Mouse (Mus musculus): ENCODE measurements around the gene Pparg.

Pparg gene

DNA sequence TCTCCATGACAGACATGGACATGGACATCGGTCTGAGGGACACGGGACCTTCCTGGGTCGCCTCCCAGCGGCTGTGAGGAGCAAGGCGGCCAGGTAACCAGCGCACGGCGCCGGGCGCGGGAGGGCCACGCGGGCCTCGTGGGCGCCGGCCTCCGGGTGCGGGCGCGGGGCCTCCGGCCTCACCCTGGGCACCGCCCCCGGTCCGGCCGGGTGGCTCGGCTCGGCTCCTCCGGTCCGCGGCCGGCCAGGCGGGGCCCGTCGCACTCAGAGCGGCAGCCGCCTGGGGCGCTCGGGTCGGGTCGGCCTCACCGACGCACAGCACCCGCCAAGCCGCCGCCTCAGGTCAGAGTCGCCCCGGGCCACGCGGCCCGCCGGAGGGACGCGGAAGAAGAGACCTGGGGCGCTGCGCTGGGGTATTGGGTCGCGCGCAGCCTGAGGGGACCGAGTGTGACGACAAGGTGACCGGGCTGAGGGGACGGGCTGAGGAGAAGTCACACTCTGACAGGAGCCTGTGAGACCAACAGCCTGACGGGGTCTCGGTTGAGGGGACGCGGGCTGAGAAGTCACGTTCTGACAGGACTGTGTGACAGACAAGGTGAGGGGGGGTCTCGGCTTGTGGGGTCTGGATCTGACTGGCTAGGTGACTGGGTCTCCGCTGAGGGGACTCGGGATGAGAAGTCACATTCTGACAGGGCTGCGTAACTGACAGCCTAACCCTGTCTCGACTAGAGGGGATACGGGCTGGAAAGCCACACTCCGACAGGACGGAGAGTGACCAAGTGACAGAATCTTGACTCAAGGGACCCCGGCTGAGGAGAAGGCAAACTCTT lies at the start of gene Pparg:
Gene Pparg, plus strand, starts transcription at position 176 of the 830 bp plus-strand sequence.
- in situ Hi-C loops (cut with MboI; ENCODE audit: low pct_unique_long_range_greater_than_20kb in 1 of 2, low sequenced_read_pairs in 2 of 2, unreplicated experiment in 1 of 2), result no loop called here

DNA sequence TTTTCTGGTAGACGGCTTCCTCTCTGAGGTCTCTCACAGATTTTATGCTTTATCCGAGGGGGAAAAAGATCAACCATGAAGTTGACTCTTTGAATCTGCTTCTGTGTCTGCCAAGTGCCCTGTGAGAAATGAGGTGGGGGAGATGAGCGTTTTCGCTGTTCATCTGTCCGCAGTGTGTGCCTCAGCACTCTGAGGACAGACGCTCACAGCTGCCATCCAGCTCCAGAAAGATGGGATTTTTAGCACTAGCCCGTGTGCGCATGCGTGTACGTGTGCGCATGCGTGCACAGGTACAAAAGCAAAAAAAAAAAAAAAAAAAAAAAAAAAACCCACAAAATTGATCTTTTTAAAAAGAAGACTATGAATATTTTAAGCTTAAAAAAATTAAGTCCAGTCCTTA lies 48.0 kb upstream of the Pparg start:
- in situ Hi-C loops (cut with MboI; ENCODE audit: low pct_unique_long_range_greater_than_20kb in 1 of 2, low sequenced_read_pairs in 2 of 2, unreplicated experiment in 1 of 2), result no loop called here

DNA sequence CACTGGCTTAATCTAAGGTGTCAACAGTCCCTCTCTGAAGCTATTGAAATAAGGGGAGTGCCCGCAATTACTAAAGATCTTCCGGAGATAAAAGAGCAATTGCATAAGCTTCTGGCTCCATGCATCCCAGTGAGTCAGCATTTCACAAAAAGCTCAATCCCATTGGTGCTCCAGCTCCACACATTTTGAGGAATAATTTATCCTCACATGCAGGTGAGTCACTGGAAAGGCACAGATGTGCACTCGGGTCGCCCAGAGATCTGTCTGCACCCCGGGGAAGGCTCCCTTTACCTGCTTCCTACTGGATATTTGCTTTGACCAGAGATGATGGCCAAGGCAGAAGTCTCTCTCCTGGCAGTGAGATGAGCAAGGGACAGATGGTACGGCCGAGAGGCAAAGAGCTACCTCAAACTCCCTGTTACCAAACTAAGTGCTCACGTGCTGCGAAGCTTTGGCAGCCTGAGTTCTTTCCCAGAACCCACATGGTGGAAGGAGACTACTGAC lies 47.5 kb upstream of the Pparg start:
- in situ Hi-C loops (cut with MboI; ENCODE audit: low pct_unique_long_range_greater_than_20kb in 1 of 2, low sequenced_read_pairs in 2 of 2, unreplicated experiment in 1 of 2), result no loop called here

DNA sequence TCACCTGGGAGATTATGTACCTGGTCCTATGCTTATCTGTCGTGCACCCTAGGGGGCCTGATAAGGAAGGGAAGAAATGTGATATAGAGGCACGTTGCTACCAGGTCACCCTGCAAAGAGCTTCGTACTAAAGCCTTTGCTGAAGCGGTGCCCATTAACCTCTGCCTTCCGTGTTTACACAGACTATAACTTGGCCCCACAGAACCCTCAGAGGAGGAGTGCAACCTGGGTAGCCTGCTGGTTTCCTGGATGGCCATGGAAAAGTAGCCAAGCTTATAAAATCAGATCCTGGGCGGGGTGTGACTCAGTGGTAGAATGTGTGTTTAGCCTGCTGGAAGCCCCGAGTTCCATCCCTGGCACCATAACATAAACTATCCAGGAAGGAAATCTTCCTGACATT lies 46.8 kb upstream of the Pparg start:
- in situ Hi-C loops (cut with MboI; ENCODE audit: low pct_unique_long_range_greater_than_20kb in 1 of 2, low sequenced_read_pairs in 2 of 2, unreplicated experiment in 1 of 2), result no loop called here

DNA sequence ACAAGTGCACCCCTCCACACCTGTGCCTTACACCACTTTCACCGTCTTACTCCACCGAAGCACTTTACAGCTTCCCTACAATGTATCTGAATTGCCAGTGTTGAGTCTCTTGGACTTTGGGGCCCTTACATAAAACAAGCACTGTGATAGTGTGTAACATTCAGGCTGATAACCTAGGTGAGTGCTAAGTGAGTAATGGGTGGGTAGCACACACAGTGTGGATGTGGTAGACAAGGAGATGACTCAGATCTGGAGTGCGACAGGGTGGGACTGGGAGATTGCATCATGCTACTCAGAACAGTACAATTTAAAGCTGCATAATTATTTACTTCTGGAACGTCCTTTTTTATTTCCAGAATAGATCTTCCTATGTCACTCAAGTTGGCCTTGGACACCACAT lies 45.0 kb upstream of the Pparg start:
- in situ Hi-C loops (cut with MboI; ENCODE audit: low pct_unique_long_range_greater_than_20kb in 1 of 2, low sequenced_read_pairs in 2 of 2, unreplicated experiment in 1 of 2), result no loop called here

DNA sequence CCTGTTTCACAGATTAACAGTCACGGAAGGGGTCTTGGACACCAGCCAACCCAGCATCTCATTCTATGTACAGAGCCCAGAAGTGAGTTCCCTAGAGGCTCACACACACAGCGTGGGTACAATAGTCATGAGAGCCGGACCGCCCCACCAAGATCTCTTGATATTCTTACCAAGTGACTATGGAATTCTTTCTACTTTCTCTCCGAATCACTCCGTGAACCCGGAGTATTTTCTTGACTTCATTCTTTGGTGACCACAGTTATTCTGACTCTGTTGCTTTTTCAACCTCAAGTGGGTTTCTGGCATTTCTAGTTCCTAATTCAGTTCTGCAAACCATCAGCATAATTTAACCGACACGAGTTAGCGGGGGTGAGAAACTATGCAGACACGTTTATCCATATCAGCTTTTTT lies 43.9 kb upstream of the Pparg start:
- in situ Hi-C loops (cut with MboI; ENCODE audit: low pct_unique_long_range_greater_than_20kb in 1 of 2, low sequenced_read_pairs in 2 of 2, unreplicated experiment in 1 of 2), result no loop called here

DNA sequence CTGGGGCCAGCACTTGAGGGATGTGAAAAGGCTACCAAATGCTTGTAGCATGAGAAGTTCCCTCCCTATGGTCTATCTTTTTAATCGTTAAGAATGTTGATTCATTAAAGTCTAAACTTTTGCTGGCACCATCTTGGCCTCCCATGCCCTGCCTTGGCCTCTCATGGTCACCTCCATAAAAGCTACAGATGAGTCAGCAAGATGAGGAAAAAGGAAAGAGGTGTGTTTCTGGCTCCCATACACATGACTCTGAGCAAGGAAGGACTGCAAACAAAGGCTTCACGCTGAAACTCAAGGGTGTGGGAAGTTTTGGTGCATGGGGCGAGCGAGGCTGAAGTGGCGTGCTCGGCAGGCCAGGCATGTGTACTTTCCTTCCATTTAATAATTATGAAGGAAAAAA lies 41.9 kb upstream of the Pparg start:
- in situ Hi-C loops (cut with MboI; ENCODE audit: low pct_unique_long_range_greater_than_20kb in 1 of 2, low sequenced_read_pairs in 2 of 2, unreplicated experiment in 1 of 2), result no loop called here

DNA sequence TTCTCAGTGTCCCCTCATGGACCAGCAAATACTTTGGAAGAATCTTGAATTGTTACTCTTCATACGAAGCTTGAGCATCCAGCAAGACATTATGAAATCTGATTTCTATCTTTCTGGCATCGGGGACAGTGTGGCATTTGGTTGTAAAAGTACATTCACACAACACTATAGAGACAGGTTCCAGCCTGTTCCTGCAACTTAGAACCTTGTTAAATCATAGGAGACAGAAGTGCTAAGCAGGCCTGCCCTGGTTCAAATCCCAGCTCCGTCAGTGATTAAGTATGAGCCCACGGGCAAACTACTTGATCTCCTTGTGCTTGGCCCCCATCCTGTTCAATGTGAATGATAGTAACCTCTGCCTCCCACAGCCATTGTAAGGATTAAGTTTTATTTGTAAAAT lies 41.1 kb upstream of the Pparg start:
- in situ Hi-C loops (cut with MboI; ENCODE audit: low pct_unique_long_range_greater_than_20kb in 1 of 2, low sequenced_read_pairs in 2 of 2, unreplicated experiment in 1 of 2), result no loop called here

DNA sequence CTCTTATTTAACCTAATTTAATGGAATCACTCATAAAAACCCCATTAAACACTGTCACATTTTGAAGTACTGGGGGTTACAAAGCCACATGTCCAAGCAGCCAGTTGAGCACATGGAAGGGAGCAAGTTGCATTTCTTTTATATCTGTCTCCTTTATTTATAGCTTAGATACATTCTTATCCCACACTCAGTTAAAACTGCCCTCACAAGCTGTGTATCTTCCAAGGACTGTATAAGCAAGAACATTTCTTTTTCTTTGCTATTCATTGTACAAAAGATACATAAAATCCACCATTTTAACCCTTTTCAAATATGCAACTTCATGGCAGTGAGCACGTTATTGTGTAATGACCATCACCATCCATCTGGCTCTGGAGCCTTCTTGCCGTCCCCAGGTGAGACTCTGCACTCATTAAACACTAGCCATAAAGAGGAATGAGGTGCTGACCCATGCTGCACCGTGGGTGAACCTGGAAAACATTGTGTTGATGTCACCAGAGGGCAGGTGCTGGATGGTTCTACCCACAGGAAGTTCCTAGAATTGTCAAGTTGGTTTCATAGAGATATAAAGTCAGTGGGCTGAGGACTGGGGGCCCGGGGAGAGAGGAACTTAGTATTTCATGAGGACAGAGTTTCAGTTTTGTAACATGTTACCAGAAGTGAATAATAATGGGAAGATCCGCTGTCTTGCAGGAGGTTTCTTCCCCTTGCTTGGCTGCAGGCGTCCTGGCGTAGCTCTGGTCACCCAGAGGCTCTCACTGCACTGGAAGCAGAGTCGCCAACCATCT lies 39.6 kb upstream of the Pparg start:
- in situ Hi-C loops (cut with MboI; ENCODE audit: low pct_unique_long_range_greater_than_20kb in 1 of 2, low sequenced_read_pairs in 2 of 2, unreplicated experiment in 1 of 2), result no loop called here

DNA sequence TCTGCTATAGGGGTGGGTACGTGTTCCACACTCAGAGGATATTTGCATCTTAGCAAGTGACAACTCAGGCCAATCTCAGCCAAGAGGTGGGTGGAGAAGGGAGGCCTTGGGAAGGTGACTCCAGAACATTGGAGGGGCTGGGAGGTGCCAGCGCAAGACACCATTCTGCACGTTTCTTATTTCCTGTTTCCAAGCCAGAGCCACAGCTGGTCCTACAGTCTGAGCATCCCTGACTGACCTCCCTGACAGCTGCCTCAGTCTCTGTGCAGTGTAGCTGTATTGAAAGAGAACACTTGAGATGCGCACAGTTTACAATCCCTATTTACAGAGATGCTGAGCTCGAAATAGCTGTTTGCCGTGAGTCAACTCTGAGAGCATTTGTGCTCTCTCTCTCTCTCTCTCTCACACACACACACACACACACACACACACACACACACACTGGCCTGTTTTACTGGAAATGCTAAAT lies 38.8 kb upstream of the Pparg start:
- in situ Hi-C loops (cut with MboI; ENCODE audit: low pct_unique_long_range_greater_than_20kb in 1 of 2, low sequenced_read_pairs in 2 of 2, unreplicated experiment in 1 of 2), result no loop called here

DNA sequence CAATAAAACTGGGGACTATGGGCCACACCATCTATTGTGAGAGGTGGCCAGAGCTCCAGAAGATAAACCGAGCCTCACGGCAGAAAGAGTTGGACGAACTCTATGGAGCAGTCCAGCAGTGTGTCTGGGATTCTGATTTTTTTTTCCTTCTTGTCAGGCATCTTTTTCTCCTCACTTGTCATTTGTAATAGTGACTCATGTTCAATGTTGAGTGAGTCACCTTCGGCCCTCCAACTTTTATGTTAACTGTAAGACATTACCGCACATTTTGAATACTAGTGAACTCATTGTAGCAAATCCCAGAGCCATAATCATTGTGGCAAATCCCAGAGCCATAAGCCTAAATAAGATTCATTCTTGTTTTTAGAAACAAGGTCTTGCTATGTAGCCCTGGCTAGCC lies 37.8 kb upstream of the Pparg start:
- in situ Hi-C loops (cut with MboI; ENCODE audit: low pct_unique_long_range_greater_than_20kb in 1 of 2, low sequenced_read_pairs in 2 of 2, unreplicated experiment in 1 of 2), result no loop called here

DNA sequence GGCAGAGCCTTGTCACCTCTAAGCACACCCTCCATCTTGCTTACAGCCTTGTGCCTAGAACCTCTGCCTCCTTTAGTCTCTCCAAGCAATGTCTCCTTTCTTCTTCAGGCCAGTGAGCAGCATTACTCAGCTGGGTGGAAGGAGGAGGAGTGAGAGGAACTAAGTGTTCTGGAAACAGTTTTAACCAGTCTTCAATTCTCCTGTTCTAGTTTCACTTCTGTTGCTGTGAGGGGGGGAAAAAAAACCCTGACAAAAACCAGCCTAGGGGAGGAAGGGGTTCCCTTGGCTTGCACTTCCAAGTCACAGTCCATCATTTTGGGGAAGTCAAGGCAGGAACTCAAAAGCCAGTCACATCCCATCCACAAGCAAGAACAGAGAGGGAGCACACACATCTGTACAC lies 29.8 kb upstream of the Pparg start:
- in situ Hi-C loops (cut with MboI; ENCODE audit: low pct_unique_long_range_greater_than_20kb in 1 of 2, low sequenced_read_pairs in 2 of 2, unreplicated experiment in 1 of 2), result no loop called here

DNA sequence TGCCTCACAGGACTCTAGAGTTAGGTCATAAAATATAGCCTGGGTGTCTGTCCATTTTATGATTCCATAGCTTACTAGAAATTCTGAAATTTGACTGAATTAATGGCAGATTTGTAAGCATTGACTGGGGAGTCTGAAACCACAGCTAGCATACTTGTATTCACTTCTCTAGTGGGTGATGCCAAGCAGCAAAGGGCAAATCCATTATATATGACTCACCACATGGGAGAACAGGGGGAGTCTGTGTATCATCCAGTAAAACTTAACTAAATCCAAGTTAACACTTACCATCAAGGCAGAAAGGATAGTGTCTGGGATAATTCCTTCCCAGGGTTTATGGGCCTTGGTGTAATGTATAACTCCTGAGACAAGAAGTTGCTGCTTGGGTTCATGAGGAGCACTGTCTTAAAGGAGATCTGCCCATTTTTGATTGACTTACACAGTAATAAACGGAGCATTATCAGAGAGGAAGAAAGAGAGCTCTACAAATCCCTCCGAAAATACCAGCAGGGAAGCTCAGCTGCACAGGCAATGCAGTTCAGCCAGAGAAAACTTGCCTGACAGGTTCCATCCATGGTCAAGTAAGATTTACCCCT lies 27.6 kb upstream of the Pparg start:
- in situ Hi-C loops (cut with MboI; ENCODE audit: low pct_unique_long_range_greater_than_20kb in 1 of 2, low sequenced_read_pairs in 2 of 2, unreplicated experiment in 1 of 2), result no loop called here

DNA sequence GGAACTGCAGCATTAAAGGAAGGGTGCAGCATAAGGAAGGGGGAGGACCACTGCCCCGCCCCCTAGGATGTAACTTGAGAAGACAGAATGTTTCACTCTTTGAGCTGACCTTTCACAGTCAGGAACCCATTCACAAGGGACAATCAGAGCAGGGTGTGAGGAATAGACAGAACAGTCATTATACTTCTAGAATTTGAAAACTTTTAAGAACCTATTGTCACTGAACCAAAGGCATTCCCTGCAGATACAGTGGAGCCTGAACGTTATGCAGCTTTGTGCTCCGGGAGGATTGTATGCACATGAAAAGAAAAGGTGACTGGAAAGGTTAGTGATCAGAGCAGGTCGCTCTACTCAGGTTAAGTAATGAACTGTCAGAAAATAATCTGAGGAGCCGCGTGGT lies 25.2 kb upstream of the Pparg start:
- in situ Hi-C loops (cut with MboI; ENCODE audit: low pct_unique_long_range_greater_than_20kb in 1 of 2, low sequenced_read_pairs in 2 of 2, unreplicated experiment in 1 of 2), result no loop called here

DNA sequence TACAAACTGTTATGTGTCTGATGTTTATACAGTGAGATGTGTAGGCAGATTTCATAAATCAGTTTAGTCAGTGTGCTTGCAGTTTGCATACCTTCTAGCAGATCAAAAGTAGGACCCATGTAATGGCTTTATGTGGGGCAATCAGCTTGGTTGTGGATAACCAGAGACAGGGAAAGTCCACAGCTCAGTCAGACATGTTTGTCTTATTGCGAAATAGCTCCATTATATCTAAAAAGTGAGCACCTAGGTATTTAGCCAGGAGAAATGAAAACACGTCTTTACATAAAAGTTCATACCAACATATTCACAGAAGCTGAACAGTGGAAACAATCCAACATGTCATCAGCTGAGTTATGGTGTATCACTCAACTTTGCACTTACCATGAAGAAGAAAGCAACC lies 20.7 kb upstream of the Pparg start:
- in situ Hi-C loops (cut with MboI; ENCODE audit: low pct_unique_long_range_greater_than_20kb in 1 of 2, low sequenced_read_pairs in 2 of 2, unreplicated experiment in 1 of 2), result no loop called here

DNA sequence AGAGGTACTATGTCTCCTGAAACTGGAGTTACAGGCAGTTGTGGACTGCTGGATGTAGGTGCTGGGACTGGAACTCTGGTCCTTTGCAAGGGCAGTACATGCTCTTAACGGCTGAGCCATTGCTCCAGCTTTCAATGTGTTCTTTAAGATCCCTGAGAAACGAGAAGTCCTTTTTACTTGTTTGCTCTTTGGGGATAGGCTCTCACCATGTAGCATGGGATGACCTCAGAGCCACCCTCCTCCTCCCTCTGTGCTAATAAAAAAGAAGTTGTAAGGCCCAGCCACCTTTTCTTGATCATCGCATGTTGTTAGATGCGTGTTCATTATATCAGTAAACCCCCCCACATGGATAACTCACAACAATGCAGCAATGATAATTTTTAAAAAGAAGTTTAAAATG lies 17.7 kb upstream of the Pparg start:
- in situ Hi-C loops (cut with MboI; ENCODE audit: low pct_unique_long_range_greater_than_20kb in 1 of 2, low sequenced_read_pairs in 2 of 2, unreplicated experiment in 1 of 2), result no loop called here

DNA sequence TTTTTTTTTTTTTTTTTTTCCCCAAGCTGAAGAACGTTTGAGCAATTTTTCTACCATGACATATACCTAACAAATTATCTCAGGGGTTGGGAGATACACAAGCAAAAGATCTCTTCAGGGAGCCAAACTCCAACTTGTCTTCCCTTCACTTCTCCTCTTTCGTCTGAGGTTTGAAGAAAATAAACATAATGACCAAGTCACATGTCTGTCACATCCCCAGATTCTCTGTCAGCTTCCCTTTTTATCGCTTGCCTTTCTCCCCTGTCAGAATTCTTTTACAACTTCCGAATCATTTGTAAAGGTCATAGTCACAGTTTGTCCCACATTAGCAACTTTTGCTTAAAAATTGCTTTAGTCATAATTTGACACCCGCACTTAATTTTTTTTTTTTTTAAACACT lies 17.2 kb upstream of the Pparg start:
- in situ Hi-C loops (cut with MboI; ENCODE audit: low pct_unique_long_range_greater_than_20kb in 1 of 2, low sequenced_read_pairs in 2 of 2, unreplicated experiment in 1 of 2), result no loop called here

DNA sequence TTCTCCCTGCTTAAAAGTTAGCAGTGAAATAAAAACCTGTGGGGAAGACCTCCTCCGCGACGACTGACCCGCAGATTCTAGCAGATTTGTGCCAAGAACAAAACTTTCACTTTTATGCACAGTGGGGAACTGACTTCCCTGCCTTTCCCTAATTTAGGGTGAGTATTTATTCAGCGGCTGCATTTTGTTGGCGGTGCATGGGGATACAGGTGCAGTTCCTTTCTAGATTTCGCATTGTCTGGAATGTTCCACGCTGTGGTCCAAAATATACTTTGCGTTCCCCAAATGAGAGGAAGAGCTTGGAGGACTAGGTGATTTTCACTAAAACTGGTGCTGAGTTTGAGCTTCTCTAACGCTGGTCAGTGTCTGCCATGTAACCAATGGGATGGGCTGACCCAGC lies 16.6 kb upstream of the Pparg start:
- in situ Hi-C loops (cut with MboI; ENCODE audit: low pct_unique_long_range_greater_than_20kb in 1 of 2, low sequenced_read_pairs in 2 of 2, unreplicated experiment in 1 of 2), result no loop called here

DNA sequence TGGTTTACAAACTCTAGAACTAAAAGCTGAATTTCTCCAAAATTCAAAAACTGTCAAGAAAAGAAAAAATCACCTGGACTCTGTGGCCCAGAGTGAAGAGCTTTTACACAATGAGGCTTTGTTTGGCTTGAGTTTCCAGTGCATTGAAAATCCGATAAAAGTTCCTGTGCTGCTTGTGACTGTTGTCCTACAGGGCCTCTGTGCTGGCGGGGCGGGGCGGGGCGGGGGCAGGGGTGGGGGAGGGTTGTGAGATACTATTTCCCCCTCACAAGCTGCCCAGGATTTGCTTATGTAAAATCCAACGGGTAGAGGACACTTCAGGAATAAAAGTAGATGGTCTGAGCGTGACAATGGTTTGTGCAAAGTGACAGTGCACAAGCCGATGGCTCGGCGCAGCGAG lies 16.2 kb upstream of the Pparg start:
- in situ Hi-C loops (cut with MboI; ENCODE audit: low pct_unique_long_range_greater_than_20kb in 1 of 2, low sequenced_read_pairs in 2 of 2, unreplicated experiment in 1 of 2), result no loop called here

Data from mouse embryonic stem cell (cell line).